Mouse (Mus musculus): ENCODE measurements around the gene Dusp22. TPM values are rescaled to one million over a fixed set of nuclear protein-coding genes. Genes with fewer than 3 reads are reported as not detected.

Gene Dusp22
- polyA plus RNA-seq, 1 experiment from 2014 or later: 9.0 TPM

DNA sequence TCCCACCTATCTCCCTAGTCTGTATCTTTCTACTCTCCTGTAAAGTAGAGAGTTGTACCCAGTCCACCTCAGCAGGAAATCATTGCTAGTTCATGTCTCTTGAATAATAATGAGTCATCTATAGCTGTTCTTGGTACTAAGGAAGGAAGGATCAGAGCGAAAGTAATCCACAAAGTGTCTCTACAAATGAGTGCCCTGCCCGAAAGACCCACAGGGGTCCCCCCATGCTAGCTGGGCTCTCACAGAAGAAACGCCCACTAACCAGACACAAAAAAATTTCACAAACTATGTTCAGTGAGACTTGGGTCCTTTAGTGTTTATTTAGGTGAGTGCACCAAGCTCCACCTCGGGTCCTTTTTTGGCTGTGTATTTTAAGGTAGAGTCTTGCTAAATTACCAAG, 94.3 kb downstream of the Dusp22 start:
- no peak overlapping the region for H3K9ac ChIP-seq (ENCODE audit: low read depth, low read length)
- H3K9me3 ChIP-seq (ENCODE audit: control insufficient read depth): no peaks in the 10 kb centered on the region
- H3K4me1 ChIP-seq (replicated peaks; ENCODE audit: control insufficient read depth, insufficient read depth, low read length): no peaks in the 10 kb centered on the region
- H3K27me3 ChIP-seq (replicated peaks; ENCODE audit: control insufficient read depth, insufficient read depth, low read length): peaks cover 30% of the 10 kb centered on the region
- ATAC-seq: no peak
- no peak overlapping the region for H3K27ac ChIP-seq (ENCODE audit: low read depth, low read length)
- no peak overlapping the region for H3K4me2 ChIP-seq (replicated peaks; ENCODE audit: low read depth)
- 88% methylated on average over 4 of the region's 4 CpGs for WGBS
- H3K36me3 ChIP-seq (ENCODE audit: control insufficient read depth, insufficient read depth): no peaks in the 10 kb centered on the region
- no peak overlapping the region for H3K4me3 ChIP-seq (ENCODE audit: low read depth, low read length)
- TF ChIP-seq CTCF (IDR thresholded peaks at IDR 0.05; ENCODE audit: low read depth): no peak

DNA sequence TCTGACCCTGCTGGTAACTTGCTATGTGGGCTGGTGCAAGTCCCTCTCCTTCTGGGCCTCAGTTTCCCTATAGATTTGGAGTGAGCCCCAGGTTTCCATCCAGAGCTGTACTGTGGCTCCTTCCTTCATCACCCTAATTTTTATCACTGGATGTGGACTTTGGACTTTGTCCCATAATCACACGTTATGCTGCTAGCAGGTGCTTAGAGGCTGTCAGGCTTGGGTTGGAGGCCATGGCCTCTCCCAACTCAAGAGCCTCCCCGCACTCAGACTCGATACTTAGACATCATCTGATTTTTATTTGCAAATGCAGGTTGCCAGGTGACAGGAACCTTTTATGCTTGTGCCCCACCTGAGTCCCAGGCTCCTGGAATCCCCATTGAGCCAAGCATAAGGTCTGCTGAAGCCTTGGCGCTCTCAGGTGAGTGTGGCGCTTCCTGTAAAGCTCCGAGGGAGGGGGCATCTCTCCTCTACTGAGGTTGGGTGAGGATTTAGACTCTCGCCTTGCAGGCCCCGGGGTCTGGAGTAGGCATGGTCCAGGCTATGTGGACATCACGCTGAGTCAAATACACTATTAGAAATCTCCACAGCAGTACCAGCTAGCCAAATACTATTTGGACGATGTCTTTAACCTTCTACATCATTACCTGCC, 95.2 kb downstream of the Dusp22 start:
- Histone ChIP-seq H3K4me3 (ENCODE audit: low read depth, low read length) (no peak overlapping the region), H3K4me2 (replicated peaks; ENCODE audit: low read depth) (no peak overlapping the region), H3K27me3 (replicated peaks; ENCODE audit: control insufficient read depth, insufficient read depth, low read length) (peaks cover 21% of the 10 kb centered on the region), H3K27ac (ENCODE audit: low read depth, low read length) (no peak overlapping the region), H3K4me1 (replicated peaks; ENCODE audit: control insufficient read depth, insufficient read depth, low read length) (no peaks in the 10 kb centered on the region), H3K36me3 (ENCODE audit: control insufficient read depth, insufficient read depth) (no peaks in the 10 kb centered on the region), H3K9ac (ENCODE audit: low read depth, low read length) (no peak overlapping the region), H3K9me3 (ENCODE audit: control insufficient read depth) (no peaks in the 10 kb centered on the region)
- no peak for TF ChIP-seq CTCF (IDR thresholded peaks at IDR 0.05; ENCODE audit: low read depth)
- 65% methylated on average over 10 of the region's 10 CpGs for WGBS
- ATAC-seq: peak; percentile 61; the same call in 1 of the 2 replicates

- Histone ChIP-seq H3K9ac (ENCODE audit: low read depth, low read length) (no peak overlapping the region), H3K4me1 (replicated peaks; ENCODE audit: control insufficient read depth, insufficient read depth, low read length) (no peaks in the 10 kb centered on the region), H3K9me3 (ENCODE audit: control insufficient read depth) (no peaks in the 10 kb centered on the region), H3K4me2 (replicated peaks; ENCODE audit: low read depth) (no peak overlapping the region), H3K4me3 (ENCODE audit: low read depth, low read length) (no peak overlapping the region), H3K36me3 (ENCODE audit: control insufficient read depth, insufficient read depth) (no peaks in the 10 kb centered on the region), H3K27me3 (replicated peaks; ENCODE audit: control insufficient read depth, insufficient read depth, low read length) (peaks cover 15% of the 10 kb centered on the region), H3K27ac (ENCODE audit: low read depth, low read length) (no peak overlapping the region)
- WGBS: 78% methylated on average over 3 of the region's 3 CpGs
- no peak for TF ChIP-seq CTCF (IDR thresholded peaks at IDR 0.05; ENCODE audit: low read depth)
- no peak for ATAC-seq
Observed at GRCm38 (mm10) chr13:30755577-30755976, 95.8 kb downstream of the Dusp22 start.

GRCm38 (mm10) chr13:30755998-30756639, 96.3 kb downstream of the Dusp22 start:
- Histone ChIP-seq H3K4me2 (replicated peaks; ENCODE audit: low read depth) (no peak overlapping the region), H3K4me3 (ENCODE audit: low read depth, low read length) (no peak overlapping the region), H3K9ac (ENCODE audit: low read depth, low read length) (no peak overlapping the region), H3K36me3 (ENCODE audit: control insufficient read depth, insufficient read depth) (no peaks in the 10 kb centered on the region), H3K27ac (ENCODE audit: low read depth, low read length) (no peak overlapping the region), H3K4me1 (replicated peaks; ENCODE audit: control insufficient read depth, insufficient read depth, low read length) (no peaks in the 10 kb centered on the region), H3K27me3 (replicated peaks; ENCODE audit: control insufficient read depth, insufficient read depth, low read length) (peaks cover 9% of the 10 kb centered on the region), H3K9me3 (ENCODE audit: control insufficient read depth) (no peaks in the 10 kb centered on the region)
- no peak for TF ChIP-seq CTCF (IDR thresholded peaks at IDR 0.05; ENCODE audit: low read depth)
- WGBS: 74% methylated on average over 9 of the region's 9 CpGs
- no peak for ATAC-seq

DNA sequence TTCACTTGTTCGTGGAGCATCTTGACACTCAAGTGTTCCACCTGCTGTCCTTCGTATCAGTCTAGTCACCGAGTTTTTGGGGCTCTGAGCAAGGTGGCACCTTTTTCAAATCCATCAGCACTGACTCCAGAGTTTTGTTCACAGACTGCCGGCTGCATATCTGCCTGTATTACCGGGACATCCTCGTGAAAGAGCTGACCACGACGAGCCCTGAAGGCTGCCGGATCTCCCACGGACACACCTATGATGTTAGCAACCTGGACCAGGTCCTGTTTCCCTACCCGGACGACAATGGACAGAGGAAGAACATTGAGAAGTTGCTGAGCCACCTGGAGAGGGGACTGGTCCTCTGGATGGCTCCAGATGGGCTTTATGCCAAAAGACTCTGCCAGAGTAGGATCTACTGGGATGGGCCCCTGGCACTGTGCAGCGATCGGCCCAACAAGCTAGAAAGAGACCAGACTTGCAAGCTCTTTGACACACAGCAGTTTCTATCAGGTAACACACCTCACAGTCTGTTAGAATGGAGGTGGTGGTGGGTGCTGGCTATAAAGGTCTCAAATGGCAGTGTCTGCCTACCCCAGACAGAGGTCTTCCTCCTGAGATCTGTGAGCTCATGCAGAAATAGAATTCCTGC, 97.6 kb downstream of the Dusp22 start:
- Histone ChIP-seq H3K36me3 (ENCODE audit: control insufficient read depth, insufficient read depth) (no peaks in the 10 kb centered on the region), H3K4me1 (replicated peaks; ENCODE audit: control insufficient read depth, insufficient read depth, low read length) (no peaks in the 10 kb centered on the region), H3K4me3 (ENCODE audit: low read depth, low read length) (no peak overlapping the region), H3K9me3 (ENCODE audit: control insufficient read depth) (no peaks in the 10 kb centered on the region), H3K27me3 (replicated peaks; ENCODE audit: control insufficient read depth, insufficient read depth, low read length) (no peaks in the 10 kb centered on the region), H3K9ac (ENCODE audit: low read depth, low read length) (no peak overlapping the region), H3K4me2 (replicated peaks; ENCODE audit: low read depth) (no peak overlapping the region), H3K27ac (ENCODE audit: low read depth, low read length) (no peak overlapping the region)
- 83% methylated on average over 14 of the region's 14 CpGs for WGBS
- TF ChIP-seq CTCF (IDR thresholded peaks at IDR 0.05; ENCODE audit: low read depth): no peak
- no peak for ATAC-seq

GRCm38 (mm10) chr13:30758789-30759381, 99.1 kb downstream of the Dusp22 start:
- no peaks in the 10 kb centered on the region for H3K36me3 ChIP-seq (ENCODE audit: control insufficient read depth, insufficient read depth)
- no peak for TF ChIP-seq CTCF (IDR thresholded peaks at IDR 0.05; ENCODE audit: low read depth)
- ATAC-seq: no peak
- H3K9me3 ChIP-seq (ENCODE audit: control insufficient read depth): no peaks in the 10 kb centered on the region
- H3K27ac ChIP-seq (ENCODE audit: low read depth, low read length): no peak overlapping the region
- H3K4me1 ChIP-seq (replicated peaks; ENCODE audit: control insufficient read depth, insufficient read depth, low read length): no peaks in the 10 kb centered on the region
- WGBS: 67% methylated on average over 11 of the region's 11 CpGs
- H3K4me2 ChIP-seq (replicated peaks; ENCODE audit: low read depth): no peak overlapping the region
- H3K27me3 ChIP-seq (replicated peaks; ENCODE audit: control insufficient read depth, insufficient read depth, low read length): no peaks in the 10 kb centered on the region
- no peak overlapping the region for H3K9ac ChIP-seq (ENCODE audit: low read depth, low read length)
- no peak overlapping the region for H3K4me3 ChIP-seq (ENCODE audit: low read depth, low read length)

Data from intestine, postnatal 0 days (tissue).